In the genomic region with DNA sequence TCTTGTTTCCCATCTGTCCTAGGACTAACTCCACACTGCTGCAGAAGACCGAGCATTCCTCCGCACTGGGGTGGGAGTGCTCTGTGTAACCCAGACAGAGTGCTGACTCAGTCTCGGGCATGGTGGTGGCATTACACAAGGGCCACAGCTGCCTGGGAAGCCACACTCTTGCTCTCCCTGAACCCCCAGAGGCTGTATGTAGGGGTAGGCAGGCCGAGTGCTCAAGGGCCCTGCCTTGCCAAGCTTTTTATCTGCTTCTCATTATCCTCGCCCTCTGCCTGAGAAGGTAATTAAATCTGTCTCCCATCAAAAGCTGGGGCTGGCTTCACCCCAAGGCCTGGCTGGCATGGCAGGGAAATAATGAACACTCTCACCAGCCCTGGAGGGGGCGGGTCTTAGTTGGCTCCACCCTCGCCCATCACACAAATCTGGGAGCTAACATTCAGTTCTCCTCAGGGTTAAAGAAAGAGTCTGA, we compare ENCODE assay signal across 9 mouse cellular contexts. TPM values are rescaled to one million over a fixed set of nuclear protein-coding genes. Genes with fewer than 3 reads are reported as not detected.
A peak's percentile ranks its signal among the peaks of the same experiment; 100 is the strongest.
DNase-seq lines count a peak whose midpoint lies in the region; ATAC-seq lines count a peak whose summit lies in the region.
"Had no signal": no experiment of that assay in that cellular context is flagged by ENCODE, and none has a peak within 500 bp of the region (broad histone marks: within the 10 kb centered on the region; RNA-seq: fewer than 3 reads in every experiment).

No protein-coding gene starts in this region.

- no peaks in the 10 kb centered on the region for H3K36me3 ChIP-seq in midbrain, embryonic 10.5 days
- H3K36me3 ChIP-seq in midbrain, embryonic 11.5 days (ENCODE audit: control insufficient read depth, insufficient read depth, low read length), result no peaks in the 10 kb centered on the region
- H3K36me3 ChIP-seq in forebrain, embryonic 10.5 days (replicated peaks), result no peaks in the 10 kb centered on the region

- peaks cover 18% of the 10 kb centered on the region for H3K27me3 ChIP-seq in midbrain, embryonic 10.5 days (ENCODE audit: low read depth, poor library complexity, severe bottlenecking)
- no peaks in the 10 kb centered on the region; the same call in 1 of the 2 replicates for H3K27me3 ChIP-seq in midbrain, embryonic 11.5 days (ENCODE audit: control insufficient read depth, insufficient read depth, low read length)
- peaks cover 33% of the 10 kb centered on the region for H3K27me3 ChIP-seq in forebrain, embryonic 10.5 days (ENCODE audit: poor library complexity, severe bottlenecking)

- 0 out of 2 replicates have a peak overlapping the region, but pooled peaks have one; percentile 46 for H3K27ac ChIP-seq in midbrain, embryonic 10.5 days (replicated peaks)
- no peak overlapping the region for H3K27ac ChIP-seq in midbrain, embryonic 11.5 days (ENCODE audit: low read depth, low read length)
- H3K27ac ChIP-seq in forebrain, embryonic 10.5 days, result peak overlapping the region; percentile 76; the same call in 1 of the 2 replicates

- intact Hi-C loops in gastrocnemius, postnatal 36 days (cut with DNase I), result no loop called here

- H3K4me2 ChIP-seq in midbrain, embryonic 11.5 days, result no peak overlapping the region

- H3K4me1 ChIP-seq in midbrain, embryonic 10.5 days, result peaks cover 34% of the 10 kb centered on the region
- peaks cover 10% of the 10 kb centered on the region for H3K4me1 ChIP-seq in midbrain, embryonic 11.5 days (ENCODE audit: control insufficient read depth, insufficient read depth, low read length)
- peaks cover 43% of the 10 kb centered on the region for H3K4me1 ChIP-seq in forebrain, embryonic 10.5 days

- 60% methylated on average over 7 of the region's 7 CpGs for WGBS in midbrain, embryonic 10.5 days
- 64% methylated on average over 7 of the region's 7 CpGs for WGBS in midbrain, embryonic 11.5 days
- 49% methylated on average over 7 of the region's 7 CpGs for WGBS in forebrain, embryonic 10.5 days

- DNase-seq in midbrain, embryonic 10.5 days (ENCODE audit: low spot score), result no peak
- DNase-seq in midbrain, embryonic 11.5 days (ENCODE audit: low spot score, missing footprints), result no peak
- DNase-seq in forebrain, embryonic 10.5 days (ENCODE audit: extremely low spot score, low spot score), result no peak
- DNase-seq in layer of hippocampus, postnatal 10 days (ENCODE audit: low spot score in 2 of 2), result peak; percentile 75 to 82
- DNase-seq in right cerebral cortex, postnatal 4 days, result peak; percentile 74
- DNase-seq in urinary bladder, postnatal 36 days (ENCODE audit: low spot score in 2 of 2), result no peak
- DNase-seq in liver, result no peak
- DNase-seq in gastrocnemius, postnatal 36 days, result no peak

- H3K9me3 ChIP-seq in midbrain, embryonic 10.5 days (replicated peaks), result no peaks in the 10 kb centered on the region
- no peaks in the 10 kb centered on the region for H3K9me3 ChIP-seq in midbrain, embryonic 11.5 days (ENCODE audit: control insufficient read depth, low read length)
- no peaks in the 10 kb centered on the region for H3K9me3 ChIP-seq in forebrain, embryonic 10.5 days

- no peak overlapping the region for H3K9ac ChIP-seq in midbrain, embryonic 11.5 days (ENCODE audit: low read length)

- H3K4me3 ChIP-seq in midbrain, embryonic 10.5 days, result no peak overlapping the region
- no peak overlapping the region for H3K4me3 ChIP-seq in midbrain, embryonic 11.5 days (ENCODE audit: low read depth, low read length)
- H3K4me3 ChIP-seq in forebrain, embryonic 10.5 days, result no peak overlapping the region

- no peak for ATAC-seq in midbrain, embryonic 11.5 days (ENCODE audit: low FRiP score)

RNA-seq across cellular contexts. Expression of a gene that starts 30.9 kb away (rescaled TPM):
- polyA plus RNA-seq in midbrain, embryonic 10.5 days (2016; fragmentation: Nextera tagmentation; extraction: Ambion mirVana), result 0.54 and 1.1 TPM in 2 replicates
- 1.4 and 1.8 TPM in 2 replicates for polyA plus RNA-seq in midbrain, embryonic 11.5 days (2014; fragmentation: Nextera tagmentation; extraction: Ambion mirVana)
- polyA plus RNA-seq in forebrain, embryonic 10.5 days (2016; fragmentation: Nextera tagmentation; extraction: Ambion mirVana), result 0.66 TPM in 2 replicates
- 100 to 1,000 TPM; 145 TPM for total RNA-seq in layer of hippocampus, postnatal 10 days (2021)
- 10 to 100 TPM; 13.7 to 15.6 TPM for total RNA-seq in gastrocnemius, postnatal 36 days (2021)
- polyA plus RNA-seq: liver, adult 2 months had no signal

Comparison
In these comparisons a context has a peak if more than half of its experiments do, and no peak if none do; other contexts are left out.
1. DNase-seq: peak in layer of hippocampus, postnatal 10 days (2 of 2) and right cerebral cortex, postnatal 4 days (single experiment); none in midbrain, embryonic 10.5 days (single experiment), midbrain, embryonic 11.5 days (single experiment), forebrain, embryonic 10.5 days (single experiment), urinary bladder, postnatal 36 days (0 of 2), liver (single experiment) and gastrocnemius, postnatal 36 days (0 of 2).